Mouse (Mus musculus) stomach, embryonic 15.5 days (tissue): ENCODE measurements around the gene Ticrr. TPM values are rescaled to one million over a fixed set of nuclear protein-coding genes. Genes with fewer than 3 reads are reported as not detected.

Source experiments
- ATAC-seq: fragments of 200-750 bp; cut with Nextera tagmentation; 2 replicates; pipeline ENCODE4 v1.8.0; 2017; ENCODE audit warnings: low read depth, moderate number of reproducible peaks, moderate TSS enrichment; ENCODE audit not compliant: insufficient read depth, low FRiP score
- H3K27ac ChIP-seq: fragments of 300-500 bp; sonication (generic); 2 replicates; pipeline ENCODE4 v1.5.1; 2015; ENCODE audit warnings: mild to moderate bottlenecking, inconsistent platforms
- H3K27me3 ChIP-seq: fragments of 300-500 bp; sonication (generic); replicated peaks from 2 replicates; pipeline ENCODE4 v1.6.1; 2015; ENCODE audit warnings: inconsistent platforms
- H3K36me3 ChIP-seq: fragments of 300-500 bp; sonication (generic); 2 replicates; pipeline ENCODE4 v1.6.1; 2015; ENCODE audit warnings: inconsistent platforms
- H3K4me1 ChIP-seq: fragments of 300-500 bp; sonication (generic); 2 replicates; pipeline ENCODE4 v1.6.1; 2015; ENCODE audit warnings: inconsistent platforms
- H3K4me2 ChIP-seq: fragments of 300-500 bp; sonication (generic); 2 replicates; pipeline ENCODE4 v1.6.1; 2015; ENCODE audit warnings: mild to moderate bottlenecking, inconsistent platforms
- H3K4me3 ChIP-seq: fragments of 300-500 bp; sonication (generic); replicated peaks from 2 replicates; pipeline ENCODE4 v1.5.1; 2015; ENCODE audit warnings: inconsistent platforms
- H3K9ac ChIP-seq: fragments of 300-500 bp; sonication (generic); 2 replicates; pipeline ENCODE4 v1.6.1; 2015; ENCODE audit warnings: inconsistent platforms
- H3K9me3 ChIP-seq: fragments of 300-500 bp; sonication (generic); 2 replicates; pipeline ENCODE4 v1.6.1; 2016; ENCODE audit warnings: inconsistent platforms
- WGBS: fragments of 180-500 bp; shearing (Covaris S2); methylation state at CpG from one replicate; pipeline ENCODE4 v1.1.7; 2015; 5-methylcytosine and 5-hydroxymethylcytosine counted together
- polyA plus RNA-seq: library from polyadenylated mRNA; unstranded; fragments of >200 nt; fragmentation: Nextera tagmentation; extraction: Ambion mirVana; gene quantifications from 2 replicates; pipeline ENCODE4 v1.2.1, GENCODE M21; 2015

Ticrr gene
- polyA plus RNA-seq, 1 experiment from 2014 or later: 9.2 TPM

DNA sequence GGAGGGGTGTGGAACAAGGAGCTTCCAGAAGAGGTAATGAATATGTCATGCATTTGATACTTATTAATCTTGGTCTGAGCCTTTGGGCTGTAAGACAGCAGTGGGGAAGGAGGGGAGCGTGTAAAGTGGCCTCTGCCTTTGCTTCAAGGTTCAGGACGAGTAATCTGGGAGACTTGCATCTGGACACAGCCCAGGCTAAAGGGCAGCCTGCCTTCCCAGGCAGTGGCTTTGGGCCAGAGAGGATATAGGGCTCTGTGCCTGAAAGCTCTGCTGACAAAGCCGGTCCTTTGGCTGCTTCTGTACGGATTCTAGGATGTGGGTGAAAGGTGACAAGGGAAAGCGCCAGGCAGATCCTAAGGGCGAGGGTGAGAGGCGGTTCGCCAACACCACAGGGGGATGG lies 74.6 kb downstream of the Ticrr start:
- Histone ChIP-seq H3K4me2 (no peak overlapping the region), H3K9ac (no peak overlapping the region), H3K4me3 (no peak overlapping the region), H3K27ac (no peak overlapping the region), H3K4me1 (no peaks in the 10 kb centered on the region), H3K36me3 (no peaks in the 10 kb centered on the region), H3K9me3 (no peaks in the 10 kb centered on the region), H3K27me3 (no peaks in the 10 kb centered on the region)
- WGBS: 74% methylated on average over 8 of the region's 8 CpGs
- no peak for ATAC-seq

DNA sequence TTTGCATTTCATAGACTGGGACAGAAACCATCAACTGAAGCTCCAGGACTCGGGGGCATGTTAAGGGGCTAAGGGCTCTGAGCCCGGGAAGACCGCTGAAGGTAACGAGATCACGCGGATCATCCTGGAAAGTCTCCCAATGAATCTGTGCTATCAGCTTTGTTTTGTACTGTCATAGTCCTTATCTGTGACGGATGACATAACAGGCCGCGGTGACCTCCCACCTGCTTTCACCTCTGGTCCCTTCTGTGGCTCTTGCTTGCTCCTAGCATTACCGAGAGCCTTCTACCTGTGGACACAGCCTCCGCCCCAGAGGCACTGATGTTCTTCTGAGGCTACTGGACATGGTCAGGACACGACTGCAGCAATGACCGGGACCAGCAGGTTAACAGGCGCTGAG lies 76.5 kb downstream of the Ticrr start:
- H3K27ac ChIP-seq: no peak overlapping the region
- WGBS: 78% methylated on average over 14 of the region's 14 CpGs
- H3K4me1 ChIP-seq: no peaks in the 10 kb centered on the region
- no peaks in the 10 kb centered on the region for H3K36me3 ChIP-seq
- no peak overlapping the region for H3K4me3 ChIP-seq
- no peak overlapping the region for H3K4me2 ChIP-seq
- no peaks in the 10 kb centered on the region for H3K27me3 ChIP-seq
- no peaks in the 10 kb centered on the region for H3K9me3 ChIP-seq
- no peak for ATAC-seq
- H3K9ac ChIP-seq: no peak overlapping the region

DNA sequence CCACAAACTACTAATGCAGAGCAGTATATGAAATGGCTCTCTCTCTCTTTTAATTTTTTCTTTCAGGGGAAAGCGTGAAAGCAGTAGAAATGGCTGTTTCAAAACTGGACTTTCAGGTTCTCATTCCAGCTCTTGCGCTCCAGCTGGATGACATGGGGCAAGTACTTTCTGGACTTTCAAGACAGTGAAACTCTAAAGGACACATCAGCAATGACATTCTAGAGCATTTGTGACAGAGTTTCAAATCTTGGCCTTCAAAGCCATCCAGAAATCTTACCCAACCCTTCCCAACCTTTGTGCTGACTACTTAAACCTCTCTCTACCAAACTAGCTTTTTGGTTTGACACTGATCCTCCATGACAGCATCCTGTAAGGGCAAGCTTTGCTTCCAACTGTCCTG lies 78.9 kb downstream of the Ticrr start:
- Histone ChIP-seq H3K4me3 (no peak overlapping the region), H3K27ac (no peak overlapping the region), H3K4me2 (no peak overlapping the region), H3K9me3 (no peaks in the 10 kb centered on the region), H3K27me3 (no peaks in the 10 kb centered on the region), H3K9ac (no peak overlapping the region), H3K36me3 (no peaks in the 10 kb centered on the region), H3K4me1 (peaks cover 4% of the 10 kb centered on the region; the same call in 1 of the 2 replicates)
- WGBS: 85% methylated on average over 2 of the region's 2 CpGs
- no peak for ATAC-seq

DNA sequence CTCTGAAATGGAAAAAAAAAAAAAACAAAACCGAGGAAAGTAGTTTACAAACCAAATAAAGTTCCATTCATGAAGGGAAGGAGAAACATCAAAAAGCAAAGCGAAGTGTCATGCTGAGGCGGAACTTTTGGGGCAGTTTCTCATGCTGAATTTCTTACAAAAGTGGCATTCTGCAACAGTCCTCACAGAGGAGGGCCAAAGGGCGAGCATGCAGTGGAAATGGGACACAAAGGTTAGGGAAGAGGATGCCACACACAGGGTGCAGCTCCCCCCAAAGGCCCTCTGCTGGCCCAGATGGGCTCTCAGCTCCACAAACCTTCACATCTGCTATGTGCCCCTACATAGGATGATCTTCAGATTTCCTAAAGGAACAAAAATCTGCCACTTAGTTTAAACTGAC lies 80.3 kb downstream of the Ticrr start:
- H3K9ac ChIP-seq: no peak overlapping the region
- H3K9me3 ChIP-seq: no peaks in the 10 kb centered on the region
- H3K4me3 ChIP-seq: no peak overlapping the region
- ATAC-seq: no peak
- no peaks in the 10 kb centered on the region for H3K36me3 ChIP-seq
- no peak overlapping the region for H3K27ac ChIP-seq
- 76% methylated on average over 4 of the region's 4 CpGs for WGBS
- no peak overlapping the region for H3K4me2 ChIP-seq
- H3K27me3 ChIP-seq: no peaks in the 10 kb centered on the region
- H3K4me1 ChIP-seq: peaks cover 4% of the 10 kb centered on the region; the same call in 1 of the 2 replicates

DNA sequence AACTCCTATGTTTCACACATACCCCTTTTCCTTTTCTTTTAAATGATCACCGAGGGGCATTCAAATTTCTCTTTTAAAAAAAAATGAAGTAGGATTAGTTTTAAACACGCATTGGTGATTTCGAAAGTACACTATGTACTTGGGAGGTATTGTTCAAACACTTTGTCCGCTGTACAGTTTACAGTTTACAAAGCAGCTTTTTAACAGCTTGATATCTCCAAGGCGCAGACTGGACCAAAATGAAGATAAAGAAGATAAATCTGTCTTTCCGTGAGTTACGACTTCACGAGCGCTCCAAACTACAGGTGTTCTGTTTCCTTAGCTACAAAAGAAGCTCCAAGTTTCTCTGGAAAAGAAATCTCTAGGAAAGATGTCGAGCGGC lies 82.3 kb downstream of the Ticrr start:
- peak overlapping the region; percentile 83 for H3K4me3 ChIP-seq
- WGBS: 9% methylated on average over 11 of the region's 11 CpGs
- H3K4me1 ChIP-seq: peaks cover 4% of the 10 kb centered on the region; the same call in 1 of the 2 replicates
- no peak for ATAC-seq
- H3K27me3 ChIP-seq: no peaks in the 10 kb centered on the region
- peak overlapping the region; percentile 58; the same call in 1 of the 2 replicates for H3K9ac ChIP-seq
- H3K4me2 ChIP-seq: peak overlapping the region; percentile 95
- no peaks in the 10 kb centered on the region for H3K36me3 ChIP-seq
- H3K9me3 ChIP-seq: no peaks in the 10 kb centered on the region
- no peak overlapping the region for H3K27ac ChIP-seq

DNA sequence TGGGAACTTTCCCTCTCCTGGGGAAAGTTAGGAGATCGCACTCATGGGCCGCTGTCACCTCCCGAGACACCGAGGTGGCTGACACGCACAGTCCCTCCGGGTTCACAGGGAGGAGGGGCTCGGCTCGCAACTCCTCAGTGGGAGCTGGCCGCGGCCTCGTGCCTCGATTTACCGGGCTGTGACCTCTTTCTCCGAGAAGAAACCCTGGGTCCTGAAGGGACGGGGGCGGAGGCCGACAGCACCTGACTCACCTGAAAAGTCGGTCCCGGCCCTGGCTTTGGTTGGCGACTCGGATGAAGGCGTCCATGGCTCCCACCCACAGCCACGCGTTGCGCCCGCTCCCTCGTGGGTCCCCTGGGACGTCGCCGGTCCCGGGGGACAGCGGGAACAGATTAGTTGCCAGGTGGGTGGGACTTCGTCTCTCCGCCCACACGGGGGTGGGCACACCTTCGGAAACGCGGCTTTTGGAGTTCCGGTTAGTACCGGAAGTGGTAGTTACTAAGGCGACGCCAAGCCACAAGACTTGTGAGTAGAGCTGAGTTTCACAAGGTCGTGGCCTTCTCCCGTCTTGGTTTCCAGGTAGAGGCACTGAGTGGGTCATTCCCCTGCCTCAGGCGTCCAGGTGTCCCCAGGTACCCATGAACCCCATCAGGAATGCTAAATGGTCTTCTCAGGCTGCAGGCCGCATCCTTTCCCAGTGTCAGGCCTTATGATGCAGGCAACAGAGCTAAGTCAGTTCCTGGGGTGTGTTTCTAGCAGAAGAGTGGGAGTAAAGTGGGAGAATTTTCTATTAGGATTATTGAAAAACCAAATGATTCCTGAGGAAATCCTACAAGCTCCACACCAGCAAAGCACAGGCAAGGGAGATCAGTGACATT lies 82.9 kb downstream of the Ticrr start, which contains the start of the genes Pex11a and Wdr93:
TSS of gene Pex11a (minus strand) at position 473 of the 878 bp plus-strand sequence.
TSS of gene Wdr93 (plus strand) at position 505 of the 878 bp plus-strand sequence.
- 3% methylated on average over 46 of the region's 46 CpGs for WGBS
- peaks cover 4% of the 10 kb centered on the region; the same call in 1 of the 2 replicates for H3K4me1 ChIP-seq
- no peaks in the 10 kb centered on the region for H3K27me3 ChIP-seq
- H3K9ac ChIP-seq: peak within 1 kb of the TSS; percentile 58
- peak within 1 kb of the TSS; percentile 83 for H3K4me3 ChIP-seq
- no peaks in the 10 kb centered on the region for H3K36me3 ChIP-seq
- peak; percentile 82; the same call in 1 of the 2 replicates for ATAC-seq
- no peak within 1 kb of the TSS for H3K27ac ChIP-seq
- H3K9me3 ChIP-seq: no peaks in the 10 kb centered on the region
- H3K4me2 ChIP-seq: peak within 1 kb of the TSS; percentile 95

DNA sequence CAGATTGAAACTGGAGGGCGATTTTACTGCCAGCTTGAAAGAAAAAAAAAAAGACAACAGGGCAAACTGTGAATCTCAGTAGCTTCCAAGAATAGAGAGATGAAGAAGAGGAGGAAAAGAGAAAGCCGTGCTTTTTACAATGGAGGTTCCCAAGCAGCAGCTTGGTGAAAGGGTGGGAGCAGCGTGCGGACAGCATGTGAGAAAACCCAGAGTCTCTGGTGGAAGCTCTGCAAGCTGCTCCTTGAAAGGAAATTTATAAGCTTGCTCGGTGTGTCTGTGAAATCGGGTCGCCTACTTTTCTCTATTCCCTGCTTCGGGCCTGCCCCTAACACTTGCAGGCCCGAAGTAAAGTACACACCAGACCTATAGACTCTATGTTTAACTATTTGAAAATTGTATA lies 84.1 kb downstream of the Ticrr start:
- ATAC-seq: no peak
- Histone ChIP-seq H3K4me2 (no peak overlapping the region), H3K27me3 (no peaks in the 10 kb centered on the region), H3K27ac (no peak overlapping the region), H3K9me3 (no peaks in the 10 kb centered on the region), H3K36me3 (no peaks in the 10 kb centered on the region), H3K4me1 (peaks cover 4% of the 10 kb centered on the region; the same call in 1 of the 2 replicates), H3K4me3 (no peak overlapping the region), H3K9ac (no peak overlapping the region)
- 89% methylated on average over 9 of the region's 9 CpGs for WGBS

DNA sequence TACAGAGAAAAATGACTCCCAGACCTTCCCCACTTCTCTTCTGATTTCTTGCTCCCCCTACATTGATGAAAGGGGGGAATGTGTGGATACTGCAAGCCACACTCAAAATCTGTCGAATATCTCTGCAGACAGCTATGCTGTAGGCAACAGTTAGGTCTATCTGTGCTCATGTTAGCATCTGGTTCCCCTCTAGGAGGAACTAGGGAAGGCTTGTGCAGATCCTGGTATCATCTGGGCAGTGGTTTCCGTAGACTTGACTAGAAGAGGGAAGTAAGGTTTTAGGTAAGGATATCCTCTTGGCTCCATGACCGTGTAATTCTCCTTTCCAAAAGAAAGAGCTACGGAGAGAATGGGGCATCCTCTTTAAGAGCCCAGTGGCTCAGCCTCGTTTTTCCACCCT lies 84.6 kb downstream of the Ticrr start:
- Histone ChIP-seq H3K4me1 (peaks cover 4% of the 10 kb centered on the region; the same call in 1 of the 2 replicates), H3K4me3 (no peak overlapping the region), H3K36me3 (no peaks in the 10 kb centered on the region), H3K9me3 (no peaks in the 10 kb centered on the region), H3K27ac (no peak overlapping the region), H3K9ac (no peak overlapping the region), H3K4me2 (no peak overlapping the region), H3K27me3 (no peaks in the 10 kb centered on the region)
- 75% methylated on average over 5 of the region's 5 CpGs for WGBS
- ATAC-seq: no peak

DNA sequence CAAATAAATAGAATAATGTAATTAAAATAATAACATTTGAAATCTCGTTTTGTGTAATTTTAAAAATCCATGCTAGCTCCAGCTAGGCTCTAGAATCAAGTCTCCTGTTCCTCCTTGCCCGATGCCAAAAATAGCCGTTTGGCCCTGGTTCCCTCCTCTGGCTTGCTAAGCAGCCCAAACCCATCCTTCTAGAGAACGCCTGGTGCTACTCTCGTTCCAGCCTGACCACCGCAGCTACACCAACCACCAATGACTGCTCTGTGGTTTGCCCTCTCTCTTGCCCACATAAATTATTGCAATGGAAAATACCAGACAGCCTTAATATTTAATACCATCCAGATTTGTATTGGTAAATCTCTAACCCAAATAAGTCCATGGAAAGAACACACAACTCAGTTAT lies 87.7 kb downstream of the Ticrr start:
- Histone ChIP-seq H3K27ac (no peak overlapping the region), H3K4me1 (peaks cover 4% of the 10 kb centered on the region; the same call in 1 of the 2 replicates), H3K9ac (no peak overlapping the region), H3K9me3 (no peaks in the 10 kb centered on the region), H3K4me3 (no peak overlapping the region), H3K4me2 (no peak overlapping the region), H3K36me3 (no peaks in the 10 kb centered on the region), H3K27me3 (no peaks in the 10 kb centered on the region)
- WGBS: 75% methylated on average over 6 of the region's 6 CpGs
- no peak for ATAC-seq

Other genes with a start within 250 kb of the Ticrr start
- gene Polg, start 193.8 kb upstream of the Ticrr start, polyA plus RNA-seq: 32.9 and 36.4 TPM in 2 replicates
- gene Rhcg, start 42.5 kb upstream of the Ticrr start, polyA plus RNA-seq: 0.10 and 0.41 TPM in 2 replicates
- 3.5 and 4.0 TPM in 2 replicates for gene Kif7, start 55.5 kb downstream of the Ticrr start, polyA plus RNA-seq
- gene Plin1, start 72.7 kb downstream of the Ticrr start, polyA plus RNA-seq: not detected in 2 replicates
- gene Pex11a, start 82.9 kb downstream of the Ticrr start, polyA plus RNA-seq: 9.3 and 11.8 TPM in 2 replicates
- gene Wdr93, start 83.0 kb downstream of the Ticrr start, polyA plus RNA-seq: 0.26 and 0.35 TPM in 2 replicates
- 0.13 and 0.21 TPM in 2 replicates for gene Mesp1, start 133.6 kb downstream of the Ticrr start, polyA plus RNA-seq
- 1.4 and 1.9 TPM in 2 replicates for gene Mesp2, start 150.5 kb downstream of the Ticrr start, polyA plus RNA-seq
- gene Anpep, start 200.9 kb downstream of the Ticrr start, polyA plus RNA-seq: 55.9 and 69.8 TPM in 2 replicates